Mouse (Mus musculus) left cerebral cortex, adult 8-10 months (tissue): ENCODE measurements around the gene 2610318N02Rik. TPM values are rescaled to one million over a fixed set of nuclear protein-coding genes. Genes with fewer than 3 reads are reported as not detected.

Experiments
- microRNA-seq, 2 experiments: library from miRNA; unstranded; fragments of <30 nt; microRNA quantifications; one replicate each; pipeline ENCODE4 v1.2.0; 2022
- total RNA-seq, 4 experiments: library from RNA; stranded (reverse); gene quantifications; 2 replicates each; pipeline ENCODE4 v1.2.4; 2022

The 2610318N02Rik gene
- total RNA-seq, 4 experiments from 2014 or later, result 1.8 to 2.7 (median 2.4) TPM

Small RNA genes within 50 kb of the gene (microRNA-seq; reads per million reads assigned to microRNA genes)
- 123 to 136 reads per million in 2 experiments for gene Mir130b
- gene Mir301b, result 2.1 to 7.5 reads per million in 2 experiments

Other genes starting within 250 kb of the 2610318N02Rik start
- 10 to 100 TPM; 43.4 to 54.8 (median 49.7) TPM for gene Ppm1f, start 228.7 kb downstream of the 2610318N02Rik start, total RNA-seq
- gene Mapk1, start 141.8 kb downstream of the 2610318N02Rik start, total RNA-seq, result 100 to 1,000 TPM; 414 to 472 (median 438) TPM
- 10 to 100 TPM; 25.1 to 29.2 (median 27.1) TPM for gene Ypel1, start 55.5 kb downstream of the 2610318N02Rik start, total RNA-seq
- 10 to 100 TPM; 70.7 to 86.3 (median 81.6) TPM for gene Ppil2, start 13.9 kb downstream of the 2610318N02Rik start, total RNA-seq
- gene Sdf2l1, start 7.2 kb upstream of the 2610318N02Rik start, total RNA-seq, result 10 to 100 TPM; 11.3 to 23.7 (median 17.9) TPM
- 10 to 100 TPM; 21.9 to 27.3 (median 24.6) TPM for gene Ydjc, start 19.5 kb upstream of the 2610318N02Rik start, total RNA-seq
- gene Ccdc116, start 22.1 kb upstream of the 2610318N02Rik start, total RNA-seq, result 1 to 10 TPM; 1.8 to 7.6 (median 2.9) TPM
- gene Ube2l3, start 77.5 kb upstream of the 2610318N02Rik start, total RNA-seq, result 100 to 1,000 TPM; 125 to 149 (median 144) TPM
- gene Rimbp3, start 83.4 kb upstream of the 2610318N02Rik start, total RNA-seq, result 1 to 10 TPM; 2.3 to 3.0 (median 2.7) TPM
- 1 to 10 TPM; 4.7 to 6.8 (median 6.2) TPM for gene Hic2, start 108.4 kb upstream of the 2610318N02Rik start, total RNA-seq
- 100 to 1,000 TPM in 2 of 4 experiments, 10 to 100 TPM in 2; 86.7 to 118 (median 106) TPM for gene Tmem191c, start 150.9 kb upstream of the 2610318N02Rik start, total RNA-seq
- gene Serpind1, start 206.2 kb upstream of the 2610318N02Rik start, total RNA-seq, result 1 to 10 TPM; 2.2 to 4.0 (median 2.7) TPM